Mouse (Mus musculus) cerebellum, postnatal 14 days (tissue): ENCODE measurements at regions not wholly inside any gene's neighbourhood (a gene's known extent, or its start where the extent isn't known, plus 50 kb on each side); places are given as distances from the start of the nearest gene placed in this dataset.

ENCODE experiments used
- DNase-seq, 2 experiments: peaks; one replicate each; pipeline ENCODE4 v3.0.0; 2021; ENCODE audit warnings: mixed read lengths in 2 of 2

- DNase-seq, result peak in 1 of 2 experiments; percentile 10
These were observed 356.1 kb downstream of the Slitrk1 start for GRCm38 (mm10) chr14:108557895-108558294.

GRCm38 (mm10) chr14:108555527-108555926 is 358.4 kb downstream of the Slitrk1 start:
- no peak for DNase-seq

GRCm38 (mm10) chr14:108531401-108531800 is 382.6 kb downstream of the Slitrk1 start:
- DNase-seq, result no peak

GRCm38 (mm10) chr14:108530554-108530953 is 383.4 kb downstream of the Slitrk1 start:
- DNase-seq, result no peak

- no peak for DNase-seq
These were observed 393.0 kb downstream of the Slitrk1 start for GRCm38 (mm10) chr14:108520914-108521313.
